Mouse (Mus musculus): ENCODE data around the gene Ryr3. TPM values are rescaled to one million over a fixed set of nuclear protein-coding genes. Genes with fewer than 3 reads are reported as not detected.
"Not testable (repeated sequence)": the region's sequence is repeated elsewhere in the genome, so short reads cannot be mapped to it uniquely, and the experiment has no call there.

The Ryr3 gene
- polyA plus RNA-seq, 1 experiment = 5.3 TPM

DNA sequence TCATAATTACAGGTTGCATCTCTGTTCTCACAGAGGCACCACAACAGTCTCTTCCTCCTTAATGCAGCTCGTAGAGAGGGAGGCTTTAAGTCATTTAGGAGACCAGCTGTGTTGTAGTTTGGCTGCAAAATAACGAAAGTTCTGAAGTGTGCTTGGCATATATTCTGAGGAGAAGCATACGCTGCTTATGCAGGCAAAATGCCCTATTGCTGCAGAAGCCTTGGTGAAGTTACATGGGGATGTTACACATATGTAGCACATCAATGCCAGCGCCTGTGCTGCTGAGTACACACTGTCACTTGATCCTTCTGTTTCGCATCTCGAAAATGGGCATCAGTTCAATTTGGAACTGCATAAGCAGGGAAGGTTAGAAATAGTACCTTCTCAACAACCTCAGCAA is 112.3 kb downstream of the Ryr3 start:
- H3K4me2 ChIP-seq (ENCODE audit: low read depth) = no peak overlapping the region
- no peak for TF ChIP-seq TCF3 (IDR thresholded peaks at IDR 0.05; ENCODE audit: insufficient read length, low read depth)
- TF ChIP-seq E2F4 (IDR thresholded peaks at IDR 0.05; ENCODE audit: insufficient read depth) = no peak
- TF ChIP-seq MYOG (IDR thresholded peaks at IDR 0.05; ENCODE audit: control insufficient read depth in 1 of 3, insufficient read depth in 1 of 3, insufficient read length in 2 of 3, low read depth in 2 of 3) = no peak
- TF ChIP-seq TCF12 (IDR thresholded peaks at IDR 0.05; ENCODE audit: insufficient read depth, poor library complexity, severe bottlenecking) = no peak
- no peak for TF ChIP-seq POLR2AphosphoS2 (IDR thresholded peaks at IDR 0.05; ENCODE audit: insufficient read length, low read depth)
- TF ChIP-seq USF1 (IDR thresholded peaks at IDR 0.05; ENCODE audit: low read depth) = no peak
- no peak for TF ChIP-seq POLR2A (IDR thresholded peaks at IDR 0.05; ENCODE audit: insufficient read length, low read depth)
- TF ChIP-seq SRF (IDR thresholded peaks at IDR 0.05; ENCODE audit: control insufficient read depth, insufficient read length, low read depth) = no peak
- TF ChIP-seq MAX (IDR thresholded peaks at IDR 0.05; ENCODE audit: low read depth) = no peak
- TF ChIP-seq CEBPB (IDR thresholded peaks at IDR 0.05; ENCODE audit: insufficient read depth, poor library complexity, severe bottlenecking) = no peak
- no peak for TF ChIP-seq MYOD1 (IDR thresholded peaks at IDR 0.05; ENCODE audit: control insufficient read depth in 1 of 3, insufficient read length in 2 of 3, low read depth in 2 of 3)
- TF ChIP-seq REST (IDR thresholded peaks at IDR 0.05; ENCODE audit: insufficient read depth, insufficient read length) = no peak
- H3K4me3 ChIP-seq = no peak overlapping the region
- H3K27me3 ChIP-seq (ENCODE audit: control insufficient read depth, insufficient read depth, insufficient read length) = no peaks in the 10 kb centered on the region
- no peak overlapping the region for H3ac ChIP-seq (ENCODE audit: control insufficient read depth, insufficient read length)
- H3K36me3 ChIP-seq (ENCODE audit: control insufficient read depth, insufficient read depth) = no peaks in the 10 kb centered on the region
- H3K79me2 ChIP-seq (ENCODE audit: control insufficient read depth, insufficient read depth) = no peaks in the 10 kb centered on the region

DNA sequence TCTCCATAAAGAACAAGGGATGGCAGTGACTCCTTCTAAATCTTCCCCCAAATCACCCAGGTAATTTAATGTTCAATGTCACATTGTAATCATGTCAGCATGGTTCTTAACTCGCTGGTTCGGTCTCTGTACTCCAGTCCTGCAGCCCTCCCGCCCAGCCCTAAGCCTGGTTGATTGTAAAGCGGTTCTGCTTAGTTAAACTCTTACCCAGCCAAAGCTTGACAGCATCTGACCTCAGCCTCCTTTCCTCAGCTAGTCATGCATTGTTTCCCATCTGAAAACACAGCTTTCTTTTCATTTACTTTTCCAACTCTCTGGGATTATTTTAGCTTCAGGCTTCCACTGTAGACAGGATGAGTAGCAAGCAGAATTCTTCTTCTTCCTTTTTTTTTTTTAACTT is 121.7 kb downstream of the Ryr3 start:
- no peak overlapping the region for H3K4me2 ChIP-seq (ENCODE audit: low read depth)
- TF ChIP-seq MYOD1 (IDR thresholded peaks at IDR 0.05; ENCODE audit: control insufficient read depth in 1 of 3, insufficient read length in 2 of 3, low read depth in 2 of 3) = no peak
- H3K4me3 ChIP-seq = no peak overlapping the region
- no peaks in the 10 kb centered on the region for H3K27me3 ChIP-seq (ENCODE audit: control insufficient read depth, insufficient read depth, insufficient read length)
- H3K79me2 ChIP-seq (ENCODE audit: control insufficient read depth, insufficient read depth) = no peaks in the 10 kb centered on the region
- H3ac ChIP-seq (ENCODE audit: control insufficient read depth, insufficient read length) = no peak overlapping the region
- H3K36me3 ChIP-seq (ENCODE audit: control insufficient read depth, insufficient read depth) = no peaks in the 10 kb centered on the region

DNA sequence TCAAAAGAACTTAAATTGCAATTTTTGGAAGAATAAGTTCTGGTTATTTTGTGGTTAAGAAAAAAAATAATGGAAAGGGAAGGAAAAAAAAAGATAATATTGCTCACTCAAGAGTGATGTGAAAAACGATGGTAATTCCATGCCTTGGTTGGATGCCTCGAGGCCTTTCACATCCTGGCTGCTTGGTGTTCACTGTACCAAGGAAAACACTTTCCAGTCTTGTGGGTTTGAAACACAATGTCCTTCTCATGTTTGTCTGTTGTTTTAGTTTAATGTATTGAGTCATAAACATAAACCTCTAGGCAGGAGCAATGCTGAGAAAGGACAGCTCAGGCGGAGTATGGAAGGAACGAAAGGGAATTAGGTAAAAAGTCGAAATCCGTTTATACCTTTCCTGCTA is 122.8 kb downstream of the Ryr3 start:
- Histone ChIP-seq H3K36me3 (ENCODE audit: control insufficient read depth, insufficient read depth) (no peaks in the 10 kb centered on the region), H3K79me2 (ENCODE audit: control insufficient read depth, insufficient read depth) (no peaks in the 10 kb centered on the region), H3K4me3 (no peak overlapping the region), H3K4me2 (ENCODE audit: low read depth) (no peak overlapping the region), H3ac (ENCODE audit: control insufficient read depth, insufficient read length) (no peak overlapping the region), H3K27me3 (ENCODE audit: control insufficient read depth, insufficient read depth, insufficient read length) (no peaks in the 10 kb centered on the region)
- TF ChIP-seq TCF3 (IDR thresholded peaks at IDR 0.05; ENCODE audit: insufficient read length, low read depth) (no peak), TCF12 (IDR thresholded peaks at IDR 0.05; ENCODE audit: insufficient read depth, poor library complexity, severe bottlenecking) (no peak), POLR2A (IDR thresholded peaks at IDR 0.05; ENCODE audit: insufficient read length, low read depth) (no peak), MYOD1 (IDR thresholded peaks at IDR 0.05; ENCODE audit: control insufficient read depth in 1 of 3, insufficient read length in 2 of 3, low read depth in 2 of 3) (no peak), SRF (IDR thresholded peaks at IDR 0.05; ENCODE audit: control insufficient read depth, insufficient read length, low read depth) (no peak), REST (IDR thresholded peaks at IDR 0.05; ENCODE audit: insufficient read depth, insufficient read length) (no peak), MYOG (IDR thresholded peaks at IDR 0.05; ENCODE audit: control insufficient read depth in 1 of 3, insufficient read depth in 1 of 3, insufficient read length in 2 of 3, low read depth in 2 of 3) (no peak), MAX (IDR thresholded peaks at IDR 0.05; ENCODE audit: low read depth) (no peak), POLR2AphosphoS2 (IDR thresholded peaks at IDR 0.05; ENCODE audit: insufficient read length, low read depth) (no peak), E2F4 (IDR thresholded peaks at IDR 0.05; ENCODE audit: insufficient read depth) (no peak), USF1 (IDR thresholded peaks at IDR 0.05; ENCODE audit: low read depth) (no peak), CEBPB (IDR thresholded peaks at IDR 0.05; ENCODE audit: insufficient read depth, poor library complexity, severe bottlenecking) (no peak)

DNA sequence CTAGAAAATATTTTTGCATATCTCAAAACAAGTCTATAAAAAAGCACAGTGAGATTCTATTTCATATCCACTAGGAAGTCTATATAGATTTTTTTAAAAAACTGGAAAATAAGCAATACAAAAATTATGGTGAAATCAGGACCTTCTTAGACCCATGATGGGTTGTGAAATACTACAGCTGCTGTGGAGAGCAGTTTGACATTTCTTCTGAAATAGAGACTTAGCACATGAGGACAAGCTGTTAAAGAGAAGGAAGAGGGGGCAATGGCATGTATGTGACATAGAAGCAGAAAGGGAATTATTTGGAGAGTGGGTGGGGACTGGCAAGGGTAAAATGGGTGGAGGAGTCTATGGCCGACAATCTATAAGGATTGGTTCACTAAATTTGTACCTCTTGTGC is 124.1 kb downstream of the Ryr3 start:
- H3K27me3 ChIP-seq (ENCODE audit: control insufficient read depth, insufficient read depth, insufficient read length) = no peaks in the 10 kb centered on the region
- no peaks in the 10 kb centered on the region for H3K79me2 ChIP-seq (ENCODE audit: control insufficient read depth, insufficient read depth)
- no peaks in the 10 kb centered on the region for H3K36me3 ChIP-seq (ENCODE audit: control insufficient read depth, insufficient read depth)
- no peak overlapping the region for H3K4me2 ChIP-seq (ENCODE audit: low read depth)
- H3ac ChIP-seq (ENCODE audit: control insufficient read depth, insufficient read length) = no peak overlapping the region
- TF ChIP-seq TCF3 (IDR thresholded peaks at IDR 0.05; ENCODE audit: insufficient read length, low read depth) = no peak
- no peak for TF ChIP-seq USF1 (IDR thresholded peaks at IDR 0.05; ENCODE audit: low read depth)
- TF ChIP-seq TCF12 (IDR thresholded peaks at IDR 0.05; ENCODE audit: insufficient read depth, poor library complexity, severe bottlenecking) = no peak
- no peak for TF ChIP-seq SRF (IDR thresholded peaks at IDR 0.05; ENCODE audit: control insufficient read depth, insufficient read length, low read depth)
- no peak for TF ChIP-seq MAX (IDR thresholded peaks at IDR 0.05; ENCODE audit: low read depth)
- no peak for TF ChIP-seq MYOD1 (IDR thresholded peaks at IDR 0.05; ENCODE audit: control insufficient read depth in 1 of 3, insufficient read length in 2 of 3, low read depth in 2 of 3)
- no peak for TF ChIP-seq E2F4 (IDR thresholded peaks at IDR 0.05; ENCODE audit: insufficient read depth)
- no peak for TF ChIP-seq REST (IDR thresholded peaks at IDR 0.05; ENCODE audit: insufficient read depth, insufficient read length)
- no peak for TF ChIP-seq CEBPB (IDR thresholded peaks at IDR 0.05; ENCODE audit: insufficient read depth, poor library complexity, severe bottlenecking)
- TF ChIP-seq POLR2A (IDR thresholded peaks at IDR 0.05; ENCODE audit: insufficient read length, low read depth) = no peak
- TF ChIP-seq MYOG (IDR thresholded peaks at IDR 0.05; ENCODE audit: control insufficient read depth in 1 of 3, insufficient read depth in 1 of 3, insufficient read length in 2 of 3, low read depth in 2 of 3) = no peak
- no peak for TF ChIP-seq POLR2AphosphoS2 (IDR thresholded peaks at IDR 0.05; ENCODE audit: insufficient read length, low read depth)
- no peak overlapping the region for H3K4me3 ChIP-seq

DNA sequence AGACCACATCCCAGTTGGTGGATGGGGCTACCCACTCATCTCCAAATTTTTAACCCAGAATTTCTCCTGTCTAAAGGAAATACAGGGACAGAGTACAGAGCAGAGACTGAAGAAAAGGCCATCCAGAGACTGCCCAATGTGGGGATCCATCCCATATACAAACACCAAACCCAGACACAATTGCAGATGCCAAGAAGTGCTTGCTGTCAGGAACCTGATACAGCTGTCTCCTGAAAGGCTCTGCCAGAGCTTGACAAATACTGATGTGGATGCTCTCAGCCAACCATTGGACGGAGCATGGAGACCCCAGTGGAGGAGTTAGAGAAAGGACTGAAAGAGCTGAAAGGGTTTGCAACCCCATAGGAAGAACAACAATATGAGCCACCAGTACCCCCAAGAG is 125.6 kb downstream of the Ryr3 start:
- not testable (repeated sequence) for H3K79me2 ChIP-seq (ENCODE audit: control insufficient read depth, insufficient read depth); H3K36me3 ChIP-seq (ENCODE audit: control insufficient read depth, insufficient read depth); H3K27me3 ChIP-seq (ENCODE audit: control insufficient read depth, insufficient read depth, insufficient read length); H3K4me3 ChIP-seq; H3ac ChIP-seq (ENCODE audit: control insufficient read depth, insufficient read length); H3K4me2 ChIP-seq (ENCODE audit: low read depth)

All from myocyte (in vitro differentiated cells).